Mouse (Mus musculus): Measurements from ENCODE around the gene Sh2b1.

DNA sequence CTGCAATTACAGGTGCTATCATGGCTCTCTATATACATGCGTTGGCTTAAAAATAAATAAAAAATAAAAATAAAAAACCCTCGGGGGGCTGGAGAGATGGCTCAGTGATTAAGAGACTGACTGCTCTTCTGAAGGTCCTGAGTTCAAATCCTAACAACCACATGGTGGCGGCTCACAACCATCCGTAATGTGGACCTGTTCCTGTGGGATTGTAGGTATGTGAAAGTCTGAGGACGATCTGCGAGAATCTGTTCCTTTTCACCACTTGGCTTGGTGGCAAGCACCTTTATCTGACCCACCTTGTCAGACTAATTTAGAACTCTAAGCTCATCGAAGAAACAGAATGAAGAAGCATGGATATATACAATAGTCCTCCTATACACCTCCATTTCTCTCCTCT, 24.2 kb upstream of the Sh2b1 start:
- TF ChIP-seq CTCF (IDR thresholded peaks at IDR 0.05; ENCODE audit: insufficient read depth, low read depth, low read length) (no peak), POLR2A (IDR thresholded peaks at IDR 0.05; ENCODE audit: insufficient read depth, low read depth, low read length) (no peak)

Data from olfactory bulb, adult 2 months (tissue).